Mouse (Mus musculus): ENCODE measurements around the gene Tinagl1. TPM values are rescaled to one million over a fixed set of nuclear protein-coding genes. Genes with fewer than 3 reads are reported as not detected.

Tinagl1 gene
- 0.58 and 0.92 TPM in 2 replicates for polyA plus RNA-seq (2012; ENCODE audit: insufficient read depth, insufficient read length, missing spikeins)

GRCm38 (mm10) chr4:130175072-130175711 lies at the start of gene Tinagl1:
TSS of gene Tinagl1 (minus strand) at chr4:130175122.
- TF ChIP-seq CTCF (IDR thresholded peaks at IDR 0.05; ENCODE audit: low read depth, low read length) (no peak), POLR2A (IDR thresholded peaks at IDR 0.05; ENCODE audit: borderline replicate concordance, low read depth, low read length) (no peak)
- Histone ChIP-seq H3K4me3 (ENCODE audit: insufficient read depth, low read length) (peak within 1 kb of the TSS; percentile 41; the same call in 1 of the 2 replicates), H3K4me1 (ENCODE audit: control insufficient read depth, insufficient read depth, low read length) (peaks cover 10% of the 10 kb centered on the region), H3K27ac (ENCODE audit: insufficient read depth, low read depth, low read length) (no peak within 1 kb of the TSS)

- TF ChIP-seq CTCF (IDR thresholded peaks at IDR 0.05; ENCODE audit: low read depth, low read length) (no peak), POLR2A (IDR thresholded peaks at IDR 0.05; ENCODE audit: borderline replicate concordance, low read depth, low read length) (no peak)
- H3K4me3 ChIP-seq (ENCODE audit: insufficient read depth, low read length): no peak overlapping the region
- H3K4me1 ChIP-seq (ENCODE audit: control insufficient read depth, insufficient read depth, low read length): no peaks in the 10 kb centered on the region
- H3K27ac ChIP-seq (ENCODE audit: insufficient read depth, low read depth, low read length): no peak overlapping the region
These were observed 49.1 kb upstream of the Tinagl1 start for GRCm38 (mm10) chr4:130224071-130224470.

- H3K4me1 ChIP-seq (ENCODE audit: control insufficient read depth, insufficient read depth, low read length): no peaks in the 10 kb centered on the region
- no peak within 1 kb of the TSS for H3K4me3 ChIP-seq (ENCODE audit: insufficient read depth, low read length)
- TF ChIP-seq POLR2A (IDR thresholded peaks at IDR 0.05; ENCODE audit: borderline replicate concordance, low read depth, low read length): no peak
- TF ChIP-seq CTCF (IDR thresholded peaks at IDR 0.05; ENCODE audit: low read depth, low read length): no peak
- H3K27ac ChIP-seq (ENCODE audit: insufficient read depth, low read depth, low read length): no peak within 1 kb of the TSS
These were observed 47.3 kb upstream of the Tinagl1 start, which contains the start of gene Gm853 for GRCm38 (mm10) chr4:130222179-130222578. TSS of gene Gm853 (minus strand) at chr4:130222401.

GRCm38 (mm10) chr4:130220176-130220575 lies 45.3 kb upstream of the Tinagl1 start:
- TF ChIP-seq POLR2A (IDR thresholded peaks at IDR 0.05; ENCODE audit: borderline replicate concordance, low read depth, low read length) (no peak), CTCF (IDR thresholded peaks at IDR 0.05; ENCODE audit: low read depth, low read length) (no peak)
- no peak overlapping the region for H3K27ac ChIP-seq (ENCODE audit: insufficient read depth, low read depth, low read length)

GRCm38 (mm10) chr4:130215392-130215791 lies 40.5 kb upstream of the Tinagl1 start:
- H3K4me3 ChIP-seq (ENCODE audit: insufficient read depth, low read length): no peak overlapping the region
- no peak overlapping the region for H3K27ac ChIP-seq (ENCODE audit: insufficient read depth, low read depth, low read length)
- TF ChIP-seq POLR2A (IDR thresholded peaks at IDR 0.05; ENCODE audit: borderline replicate concordance, low read depth, low read length): no peak
- no peak for TF ChIP-seq CTCF (IDR thresholded peaks at IDR 0.05; ENCODE audit: low read depth, low read length)
- peaks cover 4% of the 10 kb centered on the region; the same call in 1 of the 2 replicates for H3K4me1 ChIP-seq (ENCODE audit: control insufficient read depth, insufficient read depth, low read length)

More at GRCm38 (mm10) chr4:130220176-130220575, 45.3 kb upstream of the Tinagl1 start:
- Histone ChIP-seq H3K4me3 (ENCODE audit: insufficient read depth, low read length) (no peak overlapping the region), H3K4me1 (ENCODE audit: control insufficient read depth, insufficient read depth, low read length) (no peaks in the 10 kb centered on the region)

GRCm38 (mm10) chr4:130213857-130214256 lies 38.9 kb upstream of the Tinagl1 start:
- no peak overlapping the region for H3K27ac ChIP-seq (ENCODE audit: insufficient read depth, low read depth, low read length)

GRCm38 (mm10) chr4:130213197-130213596 lies 38.3 kb upstream of the Tinagl1 start:
- Histone ChIP-seq H3K4me1 (ENCODE audit: control insufficient read depth, insufficient read depth, low read length) (peaks cover 4% of the 10 kb centered on the region; the same call in 1 of the 2 replicates), H3K27ac (ENCODE audit: insufficient read depth, low read depth, low read length) (no peak overlapping the region), H3K4me3 (ENCODE audit: insufficient read depth, low read length) (no peak overlapping the region)
- TF ChIP-seq CTCF (IDR thresholded peaks at IDR 0.05; ENCODE audit: low read depth, low read length): no peak
- TF ChIP-seq POLR2A (IDR thresholded peaks at IDR 0.05; ENCODE audit: borderline replicate concordance, low read depth, low read length): no peak

More at GRCm38 (mm10) chr4:130213857-130214256, 38.9 kb upstream of the Tinagl1 start:
- peaks cover 4% of the 10 kb centered on the region; the same call in 1 of the 2 replicates for H3K4me1 ChIP-seq (ENCODE audit: control insufficient read depth, insufficient read depth, low read length)
- no peak for TF ChIP-seq CTCF (IDR thresholded peaks at IDR 0.05; ENCODE audit: low read depth, low read length)
- no peak for TF ChIP-seq POLR2A (IDR thresholded peaks at IDR 0.05; ENCODE audit: borderline replicate concordance, low read depth, low read length)
- no peak overlapping the region for H3K4me3 ChIP-seq (ENCODE audit: insufficient read depth, low read length)

GRCm38 (mm10) chr4:130212421-130212820 lies 37.5 kb upstream of the Tinagl1 start:
- Histone ChIP-seq H3K4me3 (ENCODE audit: insufficient read depth, low read length) (no peak overlapping the region), H3K27ac (ENCODE audit: insufficient read depth, low read depth, low read length) (no peak overlapping the region), H3K4me1 (ENCODE audit: control insufficient read depth, insufficient read depth, low read length) (peaks cover 4% of the 10 kb centered on the region; the same call in 1 of the 2 replicates)
- TF ChIP-seq CTCF (IDR thresholded peaks at IDR 0.05; ENCODE audit: low read depth, low read length): no peak
- TF ChIP-seq POLR2A (IDR thresholded peaks at IDR 0.05; ENCODE audit: borderline replicate concordance, low read depth, low read length): no peak

GRCm38 (mm10) chr4:130211870-130212269 lies 36.9 kb upstream of the Tinagl1 start:
- H3K4me1 ChIP-seq (ENCODE audit: control insufficient read depth, insufficient read depth, low read length): peaks cover 4% of the 10 kb centered on the region; the same call in 1 of the 2 replicates
- no peak overlapping the region for H3K27ac ChIP-seq (ENCODE audit: insufficient read depth, low read depth, low read length)
- no peak overlapping the region for H3K4me3 ChIP-seq (ENCODE audit: insufficient read depth, low read length)
- TF ChIP-seq POLR2A (IDR thresholded peaks at IDR 0.05; ENCODE audit: borderline replicate concordance, low read depth, low read length): no peak
- TF ChIP-seq CTCF (IDR thresholded peaks at IDR 0.05; ENCODE audit: low read depth, low read length): no peak
